Mouse (Mus musculus) brown adipose tissue, adult 24 weeks (tissue): Measurements from ENCODE around the gene Foxc1. TPM values are rescaled to one million over a fixed set of nuclear protein-coding genes. Genes with fewer than 3 reads are reported as not detected.

ENCODE experiments used
- H3K27ac ChIP-seq: fragments of 200-500 bp; replicated peaks from 2 replicates; pipeline ENCODE4 v1.5.1; 2012; ENCODE audit warnings: low read depth, mild to moderate bottlenecking, low read length
- H3K4me1 ChIP-seq: fragments of 200-500 bp; 2 replicates; pipeline ENCODE4 v1.6.1; 2012; ENCODE audit warnings: low read length, mixed read lengths; ENCODE audit not compliant: control insufficient read depth, insufficient read depth, insufficient read length
- H3K4me3 ChIP-seq: fragments of 200-500 bp; 2 replicates; pipeline ENCODE4 v1.5.1; 2012; ENCODE audit warnings: low read depth, mild to moderate bottlenecking, low read length, moderate library complexity; ENCODE audit not compliant: insufficient read depth
- polyA plus RNA-seq: library from polyadenylated mRNA; stranded (reverse); fragments of >200 nt; gene quantifications from 2 replicates; pipeline ENCODE4 v1.2.4, GENCODE M21; 2012; ENCODE audit not compliant: missing spikeins, insufficient read depth, insufficient read length

Foxc1 gene
- polyA plus RNA-seq, 1 experiment: 0.24 TPM

GRCm38 (mm10) chr13:31849258-31849971, 43.0 kb downstream of the Foxc1 start:
- Histone ChIP-seq H3K4me3 (no peak overlapping the region), H3K4me1 (no peaks in the 10 kb centered on the region), H3K27ac (no peak overlapping the region)

- Histone ChIP-seq H3K4me3 (no peak overlapping the region), H3K27ac (no peak overlapping the region)
Measured at GRCm38 (mm10) chr13:31853564-31853963, 47.1 kb downstream of the Foxc1 start.

GRCm38 (mm10) chr13:31854000-31854399, 47.6 kb downstream of the Foxc1 start:
- Histone ChIP-seq H3K4me1 (no peaks in the 10 kb centered on the region), H3K27ac (no peak overlapping the region), H3K4me3 (no peak overlapping the region)

More at GRCm38 (mm10) chr13:31853564-31853963, 47.1 kb downstream of the Foxc1 start:
- H3K4me1 ChIP-seq: no peaks in the 10 kb centered on the region

- H3K4me1 ChIP-seq: no peaks in the 10 kb centered on the region
- no peak overlapping the region for H3K4me3 ChIP-seq
- no peak overlapping the region for H3K27ac ChIP-seq
Measured at GRCm38 (mm10) chr13:31860200-31860599, 53.8 kb downstream of the Foxc1 start.

Other genes with a start within 250 kb of the Foxc1 start
- not detected in 2 replicates for gene A530084C06Rik, start 247.3 kb upstream of the Foxc1 start, polyA plus RNA-seq
- not detected in 2 replicates for gene Foxf2, start 180.8 kb upstream of the Foxc1 start, polyA plus RNA-seq